Mouse (Mus musculus) urinary bladder, postnatal 25 days (tissue): Measurements from ENCODE around the gene Myo15.
"Not testable (repeated sequence)": the region's sequence is repeated elsewhere in the genome, so short reads cannot be mapped to it uniquely, and the experiment has no call there.

ENCODE experiments used
- DNase-seq: peaks from one replicate; pipeline ENCODE4 v3.0.0; 2022; ENCODE audit warnings: low spot score

Myo15 gene

DNA sequence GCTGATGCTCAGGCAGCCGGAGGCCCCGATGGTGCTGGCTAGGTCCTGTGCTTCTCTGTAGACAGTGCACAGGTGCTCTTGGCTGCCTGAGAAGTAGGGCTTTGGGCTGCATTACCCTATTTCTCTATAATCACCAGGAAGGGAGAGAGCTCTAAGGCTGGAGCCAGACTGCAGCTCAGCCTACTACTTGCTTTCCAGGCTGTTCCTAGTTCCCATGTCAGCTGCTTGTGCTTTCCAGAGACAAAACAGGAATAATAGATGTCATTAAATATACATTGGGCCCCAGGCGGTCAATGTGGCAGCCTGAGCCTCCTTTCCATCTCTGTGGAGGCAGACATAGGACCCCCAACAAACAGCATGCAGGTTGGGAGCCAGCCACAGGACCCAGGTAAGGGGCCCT lies at the start of gene Myo15:
TSS of gene Myo15 (plus strand) at position 301 of the 400 bp plus-strand sequence.
- DNase-seq: no peak

DNA sequence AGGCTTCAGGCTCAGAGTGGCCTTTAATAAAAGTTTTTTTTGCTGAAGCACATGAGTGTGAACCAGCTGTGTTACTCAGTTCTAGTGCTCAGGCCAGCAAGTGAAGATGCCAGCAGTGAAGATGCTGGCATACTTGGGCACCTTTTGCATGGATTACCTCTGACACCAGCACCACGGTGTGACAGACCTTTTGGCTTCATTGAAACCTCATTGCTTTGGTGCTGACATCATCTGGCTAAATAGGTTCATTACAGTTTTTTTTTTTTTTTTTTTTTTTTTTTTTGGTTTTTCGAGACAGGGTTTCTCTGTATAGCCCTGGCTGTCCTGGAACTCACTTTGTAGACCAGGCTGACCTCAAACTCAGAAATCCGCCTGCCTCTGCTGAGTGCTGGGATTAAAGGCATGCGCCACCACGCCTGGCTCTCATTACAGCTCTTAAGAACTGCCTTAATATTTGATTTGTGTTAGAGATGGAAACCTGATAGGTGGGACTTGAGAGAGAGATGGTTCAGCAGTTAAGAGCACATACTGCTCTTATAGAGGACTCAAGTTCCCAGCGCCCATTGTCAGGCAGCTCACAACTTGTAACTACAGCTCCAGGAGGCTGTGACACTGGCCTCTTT lies 47.0 kb upstream of the Myo15 start:
- no peak for DNase-seq

DNA sequence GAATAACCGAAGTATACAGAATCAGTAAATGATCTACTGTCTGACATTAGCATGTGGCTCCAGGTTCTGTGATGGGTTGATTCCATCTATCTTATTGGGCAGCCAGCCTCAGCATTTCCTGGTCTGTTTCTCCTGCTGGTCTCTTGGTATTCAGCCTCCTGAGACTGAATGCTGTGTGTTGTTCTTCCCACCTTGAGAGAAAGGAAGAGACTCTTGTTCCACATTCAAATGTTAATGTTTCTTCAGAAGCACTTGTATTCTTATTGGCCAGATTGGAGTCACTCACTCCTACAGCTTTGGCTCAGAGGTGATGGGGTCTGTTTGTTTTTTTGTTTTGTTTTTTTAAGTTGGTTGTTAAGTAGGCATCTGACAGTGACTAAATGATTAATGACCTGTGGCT lies 46.1 kb upstream of the Myo15 start:
- DNase-seq: no peak

DNA sequence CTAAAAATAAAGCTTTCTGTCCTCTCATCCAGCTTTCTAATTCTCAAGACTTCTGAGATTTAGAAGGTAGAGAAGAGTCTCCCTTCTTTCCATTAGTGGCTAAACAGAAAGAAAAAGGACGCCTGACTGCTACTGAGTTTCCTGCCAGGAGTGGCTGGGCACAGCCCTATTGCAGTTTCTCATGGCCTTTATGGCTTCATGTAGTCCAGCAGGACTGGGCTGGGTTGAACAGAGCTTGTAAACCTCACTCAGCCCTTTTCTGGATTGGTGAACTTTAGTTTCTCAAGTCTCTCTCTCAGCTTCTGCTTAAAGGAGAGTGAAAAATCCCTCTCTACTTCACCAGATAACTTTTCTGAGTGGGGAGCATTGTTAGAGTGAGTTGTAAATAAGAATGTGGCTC lies 42.7 kb upstream of the Myo15 start:
- no peak for DNase-seq

DNA sequence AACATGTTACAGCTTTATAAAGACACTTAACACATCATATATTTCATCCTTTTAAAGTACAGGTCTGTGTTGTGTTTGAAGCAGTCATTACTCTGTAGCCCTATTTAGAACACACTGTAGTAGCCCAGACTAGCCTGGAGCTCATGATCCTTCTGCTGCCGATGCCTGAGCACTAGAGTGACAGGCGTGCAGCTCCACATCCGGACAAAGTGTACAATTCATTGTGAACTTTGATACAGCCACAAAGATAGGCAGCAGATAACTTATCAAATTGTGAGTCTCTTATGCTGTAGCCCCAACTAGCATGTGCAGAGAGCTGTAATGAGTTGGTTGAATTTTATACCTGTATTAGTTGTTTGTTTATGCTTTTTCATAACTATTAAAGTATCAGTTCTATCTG lies 41.5 kb upstream of the Myo15 start:
- DNase-seq: no peak

DNA sequence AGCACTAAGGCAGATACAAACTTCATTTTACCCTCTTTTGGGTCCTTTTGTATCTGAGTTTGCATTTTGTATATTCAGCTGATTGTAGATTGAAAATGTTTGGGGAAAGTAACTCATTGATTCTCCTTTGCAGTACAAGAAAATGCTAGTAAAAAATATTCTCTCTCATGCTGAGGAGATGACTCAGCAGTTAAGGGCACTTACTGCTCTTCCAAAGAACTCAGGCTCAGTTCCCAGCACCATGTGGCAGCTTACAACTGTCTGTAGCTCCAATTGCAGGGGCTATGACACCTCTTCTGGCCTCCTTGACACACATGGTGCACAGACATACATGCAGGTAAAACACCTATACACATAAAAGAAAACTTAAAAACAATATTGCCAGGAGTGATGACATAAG lies 35.6 kb upstream of the Myo15 start:
- no peak for DNase-seq

DNA sequence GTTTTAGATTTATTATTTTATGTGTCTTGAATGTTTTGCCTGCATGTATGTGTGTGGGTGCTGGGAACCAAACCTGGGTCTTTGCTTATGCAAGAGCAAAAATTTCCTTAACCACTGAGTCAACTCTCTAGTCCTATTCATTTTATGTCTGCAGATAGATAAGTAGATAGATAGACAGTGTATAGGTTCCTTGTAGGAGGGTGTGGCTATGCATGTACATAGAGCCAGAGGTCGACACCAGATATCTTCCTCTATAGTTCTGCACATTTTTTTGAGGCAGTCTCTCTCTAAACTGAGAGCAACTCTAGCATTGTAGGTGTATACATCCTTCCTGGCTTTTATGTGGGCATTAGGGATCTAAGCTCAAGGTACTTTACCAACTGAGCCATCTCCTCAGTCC lies 34.0 kb upstream of the Myo15 start:
- DNase-seq: no peak

DNA sequence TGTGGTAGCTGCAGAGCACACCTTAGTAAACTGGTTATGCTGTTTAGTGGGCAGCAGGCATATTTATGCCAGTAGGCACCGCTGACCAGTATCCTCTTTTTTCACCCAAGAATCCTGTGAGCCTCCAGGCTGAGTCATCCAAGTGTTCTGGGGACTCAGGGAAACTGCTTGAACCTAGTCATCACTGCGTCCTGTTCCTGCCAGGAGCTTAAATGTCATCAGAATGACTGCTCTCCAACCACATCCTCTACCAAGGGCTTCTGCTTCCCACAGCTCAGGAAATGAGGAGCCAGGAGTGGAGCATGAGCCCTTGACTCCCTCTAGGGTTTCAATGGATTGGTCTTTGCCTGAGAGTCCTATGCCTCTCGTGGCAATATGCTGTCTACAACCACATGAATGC lies 32.5 kb upstream of the Myo15 start:
- no peak for DNase-seq

DNA sequence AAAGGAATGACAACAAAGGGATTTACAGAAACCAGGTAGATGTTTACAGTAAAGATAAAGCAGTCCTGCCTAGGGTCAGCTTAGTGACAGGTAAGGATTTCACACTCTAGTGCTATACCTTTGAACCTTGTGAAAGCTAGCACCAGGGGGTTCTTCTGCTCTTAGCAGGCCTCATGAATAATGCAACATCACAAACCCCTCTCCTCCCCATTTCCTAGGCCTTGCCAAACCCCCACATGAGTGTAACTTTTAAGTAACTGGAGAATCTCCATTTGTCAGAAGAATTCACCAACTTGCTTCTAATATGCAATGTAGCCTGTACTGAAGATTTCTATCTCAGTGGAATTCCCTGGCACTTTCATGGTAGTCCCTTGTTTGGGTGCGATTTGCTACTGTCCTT lies 29.5 kb upstream of the Myo15 start:
- not testable (repeated sequence) for DNase-seq

DNA sequence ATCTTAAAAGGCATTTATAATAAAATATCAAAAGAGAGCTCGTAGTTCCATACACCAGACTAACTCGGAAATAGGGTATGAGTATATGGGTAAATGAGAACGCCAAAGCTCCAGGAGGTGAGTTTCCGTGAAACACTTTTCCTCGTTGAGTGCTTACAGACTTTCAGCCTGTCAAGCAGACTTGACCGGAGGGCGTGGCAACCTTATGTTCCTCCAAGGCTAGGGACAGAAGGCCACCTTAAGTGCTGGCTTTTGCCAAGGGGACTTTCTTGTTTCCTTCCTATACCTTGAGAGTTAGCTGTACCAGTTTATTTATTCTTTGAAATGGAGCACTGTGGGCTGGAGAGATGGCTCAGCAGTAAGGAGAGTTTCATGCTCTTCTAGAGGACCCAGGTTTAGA lies 29.0 kb upstream of the Myo15 start:
- no peak for DNase-seq

DNA sequence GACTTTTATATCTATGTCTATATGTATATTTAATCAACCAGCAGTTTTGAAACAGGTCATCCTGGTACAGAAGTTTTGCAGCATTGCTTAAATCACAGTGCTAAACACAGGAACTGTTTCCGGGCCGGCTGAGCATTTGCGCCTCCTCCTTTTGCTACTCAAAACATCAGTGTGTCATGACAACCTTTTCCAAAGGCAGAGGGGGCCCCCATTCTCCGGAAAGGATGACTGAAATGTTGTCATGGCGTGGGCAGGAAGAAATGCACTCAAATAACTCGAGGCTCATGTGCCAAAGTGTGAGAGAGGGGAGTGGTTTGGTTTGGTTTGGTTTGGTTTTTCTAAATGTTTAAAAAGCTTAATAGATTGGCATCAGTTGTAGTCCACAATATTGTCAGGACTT lies 26.2 kb upstream of the Myo15 start:
- no peak for DNase-seq

DNA sequence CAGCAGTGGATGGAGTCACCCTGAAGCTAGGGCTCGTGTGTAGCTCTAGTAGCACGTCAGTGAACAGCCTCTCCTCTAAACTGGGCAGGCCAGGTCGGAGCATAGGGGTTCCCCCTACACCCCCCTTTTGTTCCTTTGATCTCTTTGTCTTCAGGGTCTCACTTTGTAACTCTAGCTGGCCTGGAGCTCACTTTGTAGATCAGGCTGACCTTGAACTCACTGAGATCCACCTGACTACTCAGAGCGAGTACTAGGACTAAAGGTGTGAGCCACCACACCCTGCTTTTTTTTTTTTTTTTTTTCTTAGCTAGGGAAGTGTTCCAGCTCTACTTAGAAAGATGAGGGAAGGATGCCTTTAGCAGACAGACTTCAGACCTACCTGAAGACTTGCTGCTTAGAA lies 25.1 kb upstream of the Myo15 start:
- no peak for DNase-seq

DNA sequence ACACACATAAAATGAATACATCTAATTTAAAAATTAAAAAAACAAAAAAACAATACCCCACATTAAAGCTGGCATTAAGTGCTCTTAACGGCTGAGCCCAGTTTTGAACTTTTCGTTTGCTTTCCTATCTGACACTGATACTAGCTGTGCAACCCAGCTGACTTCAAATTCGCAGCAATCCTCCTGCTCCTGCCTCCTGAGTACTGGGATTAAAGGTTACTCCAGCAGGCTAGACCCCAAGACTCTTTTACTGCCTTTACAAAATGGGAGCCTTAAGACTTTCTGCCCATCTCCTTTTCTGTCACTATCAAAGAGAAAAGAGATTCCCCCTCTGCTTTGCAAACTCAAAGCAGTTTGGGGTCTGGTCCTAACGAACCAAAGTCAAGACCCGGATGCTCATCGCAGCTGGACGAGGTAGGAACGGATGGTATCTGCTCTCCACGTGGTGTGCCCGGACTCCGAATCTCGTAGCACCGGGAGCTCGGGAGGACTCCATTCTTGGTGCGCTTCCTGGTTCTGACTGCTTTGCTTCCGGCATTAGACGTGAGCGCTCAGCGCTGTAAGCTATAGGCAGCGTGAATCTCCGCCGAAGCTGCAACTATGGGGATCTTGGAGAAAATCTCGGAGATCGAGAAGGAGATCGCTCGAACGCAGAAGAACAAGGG lies 14.9 kb upstream of the Myo15 start, which contains the start of gene Drg2:
TSS of gene Drg2 (plus strand) at position 512 of the 665 bp plus-strand sequence.
- DNase-seq: peak; percentile 83

DNA sequence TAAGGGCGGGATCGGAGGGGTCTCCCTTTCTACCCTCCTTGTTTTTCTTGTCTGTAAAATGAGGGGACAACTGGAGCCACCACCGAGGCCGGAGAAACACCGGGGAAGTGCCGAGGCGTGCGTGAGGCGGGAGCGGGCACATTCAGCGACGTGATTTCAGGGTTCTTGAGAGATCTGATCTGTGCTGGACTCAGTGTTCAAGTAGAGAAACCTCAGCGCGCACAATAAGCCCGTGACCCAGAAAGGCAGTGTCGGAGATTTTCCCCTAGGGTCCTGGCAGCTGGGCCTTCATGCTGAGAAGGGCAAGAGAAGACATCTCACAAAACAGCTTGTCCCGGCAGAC lies 14.4 kb upstream of the Myo15 start:
- DNase-seq: no peak

DNA sequence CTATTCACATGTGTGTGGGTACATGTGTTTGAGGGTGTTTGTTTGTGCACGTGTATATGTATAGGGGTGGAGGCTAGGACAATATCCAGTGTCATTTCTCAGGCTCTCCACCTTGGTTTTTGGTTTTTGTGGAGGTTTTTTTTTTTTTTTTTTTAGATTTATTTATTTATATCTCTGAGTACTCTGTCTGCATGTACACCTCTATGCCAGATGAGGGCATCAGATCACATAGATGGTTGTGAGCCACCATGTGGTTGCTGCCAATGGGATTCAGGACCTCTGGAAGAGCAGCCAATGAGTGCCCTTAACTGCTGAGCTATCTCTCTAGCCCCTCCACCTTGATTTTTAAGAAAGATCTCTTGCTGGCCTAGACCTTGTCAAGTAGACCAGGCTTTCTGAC lies 11.2 kb upstream of the Myo15 start:
- no peak for DNase-seq

DNA sequence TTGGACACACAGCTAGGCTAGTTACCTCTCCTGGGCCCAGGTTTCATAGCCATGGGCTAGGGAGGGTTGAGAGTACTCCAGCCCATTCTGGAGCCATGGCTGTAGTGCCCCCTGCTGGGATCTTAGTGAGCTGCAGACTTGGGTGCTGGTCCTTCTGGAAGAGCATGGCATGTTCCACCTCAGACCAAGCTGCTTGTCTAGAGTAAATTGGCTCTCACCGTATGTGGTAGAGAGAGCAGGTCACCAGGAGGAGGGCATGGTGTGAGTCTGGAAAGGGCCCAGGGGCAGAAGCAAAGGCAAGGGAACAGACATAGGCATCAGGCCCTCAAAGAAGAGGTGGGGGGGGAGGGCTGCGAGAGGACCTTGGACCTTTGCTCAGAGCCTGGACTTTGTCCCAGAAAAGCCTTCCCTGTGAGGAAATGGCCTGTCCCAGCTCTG lies 3.2 kb upstream of the Myo15 start:
- DNase-seq: peak; percentile 17

DNA sequence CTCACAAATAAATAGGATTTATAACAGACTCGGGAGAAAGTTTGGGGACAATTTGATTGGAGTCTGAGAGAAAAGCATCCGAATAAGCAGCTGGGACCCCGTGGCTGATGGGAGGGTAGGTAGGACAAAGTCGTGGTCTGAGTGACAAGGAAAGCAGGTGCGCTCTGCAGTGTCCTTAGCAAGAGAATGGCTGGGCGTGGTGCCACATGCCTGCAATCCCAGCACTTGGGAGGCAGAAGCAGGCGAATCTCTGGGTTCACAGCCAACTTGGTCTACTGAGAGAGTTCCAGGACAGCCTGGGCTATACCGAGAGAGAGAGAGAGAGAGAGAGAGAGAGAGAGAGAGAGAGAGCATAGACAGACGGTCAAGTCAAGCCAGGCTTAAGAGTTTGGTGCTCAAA lies 1.6 kb downstream of the Myo15 start:
- DNase-seq: no peak

DNA sequence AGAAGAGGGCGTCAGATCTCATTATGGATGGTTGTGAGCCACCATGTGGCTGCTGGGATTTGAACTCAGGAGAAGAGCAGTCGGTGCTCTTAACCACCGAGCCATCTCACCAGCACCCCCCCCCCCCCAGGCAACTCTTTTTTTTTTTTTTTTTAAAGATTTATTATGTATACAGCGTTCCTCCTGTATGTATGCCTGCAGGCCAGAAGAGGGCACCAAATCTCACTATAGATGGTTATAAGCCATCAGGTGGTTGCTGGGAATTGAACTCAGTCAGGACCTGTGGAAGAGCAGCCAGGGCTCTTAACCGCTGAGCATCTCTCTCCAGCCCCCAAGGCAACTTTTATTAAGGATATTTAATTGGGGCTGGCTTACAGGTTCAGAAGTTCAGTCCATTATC lies 5.4 kb downstream of the Myo15 start:
- no peak for DNase-seq

DNA sequence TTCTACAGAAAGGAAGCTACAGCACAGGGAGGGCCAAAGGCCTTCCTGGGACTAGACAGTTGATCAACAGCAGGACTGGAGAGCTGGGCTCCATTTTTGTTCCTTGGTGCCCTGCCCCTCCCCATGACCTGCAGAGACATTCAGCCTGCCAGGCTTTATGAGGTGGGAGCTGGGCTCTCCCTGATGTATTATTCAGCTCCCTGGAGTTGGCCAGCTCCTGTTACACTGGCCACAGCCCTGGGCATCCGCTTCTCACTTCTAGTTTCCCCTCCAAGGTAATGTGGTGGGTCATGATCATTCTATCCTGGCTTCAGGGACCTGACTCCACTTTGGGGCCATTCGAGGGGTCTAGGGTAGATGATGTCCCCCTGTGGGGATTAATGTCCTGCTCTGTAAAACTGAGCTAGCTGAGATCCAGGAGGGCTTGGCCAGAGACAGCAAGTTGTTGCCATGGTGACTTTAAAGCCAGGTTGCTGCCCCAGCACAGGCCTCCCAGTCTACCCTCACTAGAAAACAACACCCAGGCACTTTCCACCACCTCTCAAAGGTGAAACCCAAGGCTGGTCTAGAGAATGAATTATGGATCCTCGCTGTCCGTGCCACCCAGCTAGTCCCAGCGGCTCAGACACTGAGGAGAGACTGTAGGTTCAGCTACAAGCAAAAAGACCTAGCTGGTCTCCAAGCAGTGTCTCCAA lies 6.7 kb downstream of the Myo15 start:
- DNase-seq: no peak

DNA sequence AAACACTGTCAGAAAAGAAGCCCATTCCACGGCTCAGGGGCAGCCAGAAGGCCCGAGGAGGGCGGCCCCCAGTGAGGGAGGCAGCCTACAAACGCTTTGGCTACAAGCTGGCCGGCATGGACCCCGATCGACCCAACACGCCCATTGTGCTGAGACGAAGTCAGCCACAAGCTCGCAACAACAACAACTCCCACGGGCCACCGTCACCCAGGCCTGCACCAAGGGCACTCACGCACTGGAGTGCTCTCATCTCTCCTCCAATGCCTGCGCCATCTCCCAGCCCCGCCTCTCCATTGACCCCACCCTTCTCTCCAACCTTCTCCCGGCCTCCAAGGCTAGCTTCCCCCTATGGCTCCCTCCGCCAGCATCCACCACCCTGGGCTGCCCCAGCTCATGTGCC lies 9.0 kb downstream of the Myo15 start:
- DNase-seq: no peak

DNA sequence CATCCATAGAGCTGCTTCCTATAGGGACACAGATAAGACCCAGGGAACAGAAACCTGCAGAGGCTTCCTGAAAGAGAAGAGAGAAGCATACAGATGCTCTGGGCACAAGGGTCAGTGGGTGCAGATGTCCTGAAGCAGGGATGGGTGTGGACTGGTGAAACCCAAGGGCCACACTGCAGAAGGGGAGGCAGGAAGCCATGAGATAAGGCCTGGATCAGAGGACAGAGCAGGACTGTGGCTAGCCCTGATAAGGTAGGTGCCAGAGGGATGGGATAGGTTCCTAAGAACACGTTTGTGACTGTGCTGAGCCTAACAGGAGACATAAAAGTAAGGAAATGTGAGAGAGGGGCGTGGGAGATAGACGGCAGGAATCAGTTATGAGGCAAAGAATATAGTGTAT lies 17.1 kb downstream of the Myo15 start:
- no peak for DNase-seq

DNA sequence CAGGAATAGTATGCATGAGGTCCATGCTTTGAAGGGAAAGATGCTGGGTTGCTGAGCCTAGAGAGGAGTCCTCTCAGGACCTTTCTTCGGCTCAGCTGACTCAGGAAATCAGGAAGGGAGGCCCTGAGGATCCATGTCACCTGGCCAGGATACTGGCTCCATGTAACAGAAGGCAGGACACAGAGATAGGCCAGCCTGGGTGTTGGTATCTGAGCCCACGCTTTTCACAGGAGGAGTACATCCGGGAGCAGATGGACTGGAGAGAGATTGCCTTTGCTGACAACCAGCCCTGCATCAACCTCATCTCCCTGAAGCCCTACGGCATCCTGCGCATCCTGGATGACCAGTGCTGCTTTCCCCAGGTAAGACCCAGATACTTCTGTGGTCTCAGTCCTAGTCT lies 23.6 kb downstream of the Myo15 start:
- no peak for DNase-seq

DNA sequence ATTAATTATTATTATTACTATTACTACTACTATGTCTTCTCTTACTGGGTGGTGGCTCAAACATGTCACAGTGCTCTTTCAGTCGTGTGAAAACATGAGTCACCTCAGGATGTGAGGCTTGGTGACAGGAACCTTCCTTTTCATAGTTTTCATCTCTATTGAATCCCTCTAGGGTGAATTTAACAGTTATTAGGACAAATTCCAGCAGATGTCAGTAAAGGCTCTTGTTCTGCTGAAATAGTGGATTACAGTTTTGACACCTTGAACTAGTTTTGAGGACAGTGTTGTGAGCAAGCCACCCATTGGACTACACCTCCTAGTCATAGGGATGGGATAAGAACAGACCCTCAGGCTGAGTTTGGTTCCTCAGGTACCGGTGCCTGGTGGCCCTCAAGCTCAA lies 26.6 kb downstream of the Myo15 start:
- DNase-seq: no peak

DNA sequence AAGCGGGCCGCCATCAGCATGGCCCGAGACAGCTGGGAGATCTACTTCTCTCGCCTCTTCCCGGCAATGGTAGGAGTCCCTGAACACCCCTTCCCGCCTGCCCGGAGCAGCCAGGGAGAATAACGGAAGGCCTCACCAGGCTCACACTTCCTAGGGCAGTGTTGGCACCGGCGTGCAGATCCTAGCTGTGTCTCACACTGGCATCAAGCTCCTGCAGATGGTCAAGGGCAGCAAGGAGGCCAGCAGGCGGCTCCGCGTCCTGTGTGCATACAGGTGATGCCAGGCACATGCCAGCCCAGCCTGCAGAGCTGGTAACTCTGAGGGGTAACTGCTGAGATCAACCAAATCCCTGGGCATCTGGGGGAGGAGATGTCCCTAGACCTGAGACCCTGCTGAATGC lies 38.1 kb downstream of the Myo15 start:
- DNase-seq: no peak
